Comparison of ENCODE assay signal across 8 mouse cellular contexts in genomic region chr2:31670551-31671035, GRCm38 (mm10). TPM values are rescaled to one million over a fixed set of nuclear protein-coding genes. Genes with fewer than 3 reads are reported as not detected.
DNase-seq lines count a peak whose midpoint lies in the region; ATAC-seq lines count a peak whose summit lies in the region.

Gene Exosc2 (plus strand): TSS chr2:31670715.

- H3K36me3 ChIP-seq in hindbrain, embryonic 14.5 days (replicated peaks; ENCODE audit: control insufficient read depth, insufficient read depth), result peaks cover 25% of the 10 kb centered on the region

- peaks cover 4% of the 10 kb centered on the region; the same call in 1 of the 2 replicates for H3K4me1 ChIP-seq in hindbrain, embryonic 14.5 days (replicated peaks; ENCODE audit: control insufficient read depth, insufficient read depth, low read length)

- peak; percentile 99 for DNase-seq in R1 (ENCODE audit: low read depth, low spot score)
- peak; percentile 89 to 93 for DNase-seq in cerebellum, postnatal 25 days
- peak; percentile 71 to 82 for DNase-seq in frontal cortex, postnatal 25 days (ENCODE audit: low spot score in 2 of 2)
- peak; percentile 94 for DNase-seq in hindbrain, embryonic 14.5 days (ENCODE audit: low spot score)
- DNase-seq in layer of hippocampus, postnatal 36 days, result peak; percentile 85 to 88
- DNase-seq in lung, postnatal 36 days, result peak; percentile 96
- peak; percentile 98 for DNase-seq in retina, postnatal 1 day
- DNase-seq in urinary bladder, adult 18-20 months (ENCODE audit: low spot score in 2 of 2), result peak; percentile 77 to 87

- H3K4me2 ChIP-seq in hindbrain, embryonic 14.5 days (replicated peaks), result peak within 1 kb of the TSS; percentile 93

- H3K27me3 ChIP-seq in hindbrain, embryonic 14.5 days (ENCODE audit: control insufficient read depth, insufficient read depth, low read length), result peaks cover 12% of the 10 kb centered on the region; the same call in 1 of the 2 replicates

- ATAC-seq in hindbrain, embryonic 14.5 days (ENCODE audit: low FRiP score), result peak; percentile 97

- H3K4me3 ChIP-seq in hindbrain, embryonic 14.5 days (replicated peaks; ENCODE audit: low read length), result peak within 1 kb of the TSS; percentile 83

- under 1% methylated on average over 27 of the region's 27 CpGs for WGBS in hindbrain, embryonic 14.5 days

- peak within 1 kb of the TSS; percentile 79 for H3K9ac ChIP-seq in hindbrain, embryonic 14.5 days

- peak within 1 kb of the TSS; percentile 57 for H3K27ac ChIP-seq in hindbrain, embryonic 14.5 days

- H3K9me3 ChIP-seq in hindbrain, embryonic 14.5 days (ENCODE audit: control insufficient read depth, low read length), result no peaks in the 10 kb centered on the region

RNA-seq across cellular contexts. Expression of gene Exosc2, which starts in this region (rescaled TPM):
- 29.5 and 33.1 TPM in 2 replicates for polyA plus RNA-seq in hindbrain, embryonic 14.5 days (2014; fragmentation: Nextera tagmentation; extraction: Ambion mirVana)
- total RNA-seq in layer of hippocampus, postnatal 36 days (2021), result 10 to 100 TPM; 19.0 to 23.9 TPM

Comparison
In these comparisons a context has a peak if more than half of its experiments do, and no peak if none do; other contexts are left out.
1. Peak in every context shown above with its lines: DNase-seq, ATAC-seq, H3K4me3 ChIP-seq and H3K27ac ChIP-seq.